In the genomic region with DNA sequence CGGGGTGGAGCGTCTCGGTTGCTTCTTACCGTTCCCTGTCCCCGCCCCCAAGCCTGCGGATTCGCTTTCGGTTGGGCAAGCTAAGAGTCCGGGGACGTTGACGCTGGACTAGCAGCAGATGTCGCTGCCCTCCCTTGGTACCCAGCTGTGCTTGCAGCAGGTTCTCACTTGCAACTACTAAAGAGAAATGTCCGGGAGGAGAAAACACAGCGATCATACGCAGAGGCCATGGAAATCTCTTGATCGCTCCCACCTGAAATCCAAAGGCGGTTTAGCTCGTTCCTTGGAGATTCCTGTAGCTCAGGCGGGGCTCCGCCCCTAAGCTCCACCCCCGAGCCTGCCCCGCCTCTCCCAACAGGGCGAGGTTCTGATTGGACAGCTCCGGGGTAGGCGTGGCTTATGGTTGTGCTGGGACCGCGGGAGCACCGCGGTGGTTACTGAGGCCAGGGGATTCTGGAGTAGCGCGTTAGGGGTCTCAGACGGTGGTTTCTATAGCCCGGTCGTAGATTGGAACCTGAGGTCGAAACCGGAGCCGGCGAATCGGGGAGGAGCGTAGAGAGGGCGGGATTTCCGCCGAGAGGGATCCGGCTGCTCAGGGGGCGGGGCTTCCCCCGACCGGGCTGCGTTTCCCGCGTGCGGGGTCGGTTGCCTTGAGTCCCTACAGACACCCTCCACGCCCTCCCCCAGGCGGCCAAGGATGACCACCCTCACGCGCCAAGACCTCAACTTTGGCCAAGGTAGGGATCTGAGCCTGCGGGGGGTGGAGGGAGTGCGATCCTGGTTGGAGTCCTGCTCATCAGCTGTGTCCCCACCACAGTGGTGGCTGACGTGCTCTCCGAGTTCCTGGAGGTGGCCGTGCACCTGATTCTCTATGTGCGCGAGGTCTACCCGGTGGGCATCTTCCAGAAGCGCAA, we compare ENCODE assay signal across 8 mouse cellular contexts. TPM values are rescaled to one million over a fixed set of nuclear protein-coding genes. Genes with fewer than 3 reads are reported as not detected.
DNase-seq lines count a peak whose midpoint lies in the region; ATAC-seq and TF ChIP-seq lines count a peak whose summit lies in the region.

No protein-coding gene starts in this region.

- H3K27ac ChIP-seq in hindbrain, embryonic 14.5 days, result peak overlapping the region; percentile 90

- H3K9ac ChIP-seq in hindbrain, embryonic 14.5 days, result peak overlapping the region; percentile 78

- H3K27me3 ChIP-seq in Patski, result no peaks in the 10 kb centered on the region
- H3K27me3 ChIP-seq in hindbrain, embryonic 14.5 days (ENCODE audit: control insufficient read depth, insufficient read depth, low read length), result no peaks in the 10 kb centered on the region; the same call in 1 of the 2 replicates

- in situ Hi-C loops in Patski (cut with MboI; ENCODE audit: low pct_unique_long_range_greater_than_20kb), result no loop called here

- H3K4me1 ChIP-seq in hindbrain, embryonic 14.5 days (replicated peaks; ENCODE audit: control insufficient read depth, insufficient read depth, low read length), result peaks cover 11% of the 10 kb centered on the region; the same call in 1 of the 2 replicates

- peak; percentile 57 for DNase-seq in Patski (ENCODE audit: low read depth, low spot score)
- DNase-seq in cerebellum, postnatal 14 days, result peak; percentile 96 to 97
- peak; percentile 91 for DNase-seq in frontal cortex, postnatal 25 days (ENCODE audit: low spot score in 2 of 2)
- peak; percentile 93 for DNase-seq in hindbrain, embryonic 14.5 days (ENCODE audit: low spot score)
- peak; percentile 94 for DNase-seq in layer of hippocampus, postnatal 36 days
- peak; percentile 98 for DNase-seq in lung, postnatal 36 days
- DNase-seq in retina, postnatal 1 day, result peak; percentile 95
- peak; percentile 89 to 95 for DNase-seq in urinary bladder, adult 18-20 months (ENCODE audit: low spot score in 2 of 2)

- POLR2A ChIA-PET in Patski (lab: Charles Lee), result interaction anchor here (0.8 to 2.8 kb wide), 3 partner anchors 10 to 25 kb away, joined by 7 to 21 read pairs (median 9); a partner anchor contains a TSS

- no peak for TF ChIP-seq CTCF in Patski (IDR thresholded peaks at IDR 0.05)

- no peaks in the 10 kb centered on the region for H3K9me3 ChIP-seq in hindbrain, embryonic 14.5 days (ENCODE audit: control insufficient read depth, low read length)

- under 1% methylated on average over 64 of the region's 65 CpGs for WGBS in hindbrain, embryonic 14.5 days

- ATAC-seq in Patski, result peak; percentile 82
- peak; percentile 94 for ATAC-seq in hindbrain, embryonic 14.5 days (ENCODE audit: low FRiP score)

- CTCF ChIA-PET in Patski (lab: Charles Lee), result interaction anchor here (0.8 to 6.8 kb wide), 13 partner anchors 10 to 52 kb away, joined by 3 to 76 read pairs (median 8); a partner anchor contains a TSS

- H3K4me2 ChIP-seq in hindbrain, embryonic 14.5 days (replicated peaks), result peak overlapping the region; percentile 95

- H3K36me3 ChIP-seq in hindbrain, embryonic 14.5 days (replicated peaks; ENCODE audit: control insufficient read depth, insufficient read depth), result peaks cover 20% of the 10 kb centered on the region

- peak overlapping the region; percentile 53 for H3K4me3 ChIP-seq in hindbrain, embryonic 14.5 days (replicated peaks; ENCODE audit: low read length)

RNA-seq across cellular contexts. Expression of a gene that starts 9.9 kb away (rescaled TPM):
- polyA plus RNA-seq in Patski (2021), result 0.30 TPM
- 16.9 and 17.4 TPM in 2 replicates for polyA plus RNA-seq in hindbrain, embryonic 14.5 days (2014; fragmentation: Nextera tagmentation; extraction: Ambion mirVana)
- total RNA-seq in layer of hippocampus, postnatal 36 days (2021), result 1 to 10 TPM; 1.3 to 1.6 TPM

RNA-seq across cellular contexts. Expression of a gene that starts 10.2 kb away (rescaled TPM):
- polyA plus RNA-seq in Patski (2021), result 46.0 TPM
- 114 and 124 TPM in 2 replicates for polyA plus RNA-seq in hindbrain, embryonic 14.5 days (2014; fragmentation: Nextera tagmentation; extraction: Ambion mirVana)
- total RNA-seq in layer of hippocampus, postnatal 36 days (2021), result 10 to 100 TPM; 14.5 to 15.6 TPM

RNA-seq across cellular contexts. Expression of a gene that starts 11.6 kb away (rescaled TPM):
- 68.4 TPM for polyA plus RNA-seq in Patski (2021)
- polyA plus RNA-seq in hindbrain, embryonic 14.5 days (2014; fragmentation: Nextera tagmentation; extraction: Ambion mirVana), result 18.1 and 18.3 TPM in 2 replicates
- total RNA-seq in layer of hippocampus, postnatal 36 days (2021), result 10 to 100 TPM; 28.5 to 29.1 TPM

RNA-seq across cellular contexts. Expression of a gene that starts 19.9 kb away (rescaled TPM):
- 29.7 TPM for polyA plus RNA-seq in Patski (2021)
- 98.6 and 101 TPM in 2 replicates for polyA plus RNA-seq in hindbrain, embryonic 14.5 days (2014; fragmentation: Nextera tagmentation; extraction: Ambion mirVana)
- total RNA-seq in layer of hippocampus, postnatal 36 days (2021), result 100 to 1,000 TPM; 132 to 136 TPM

RNA-seq across cellular contexts. Expression of a gene that starts 20.1 kb away (rescaled TPM):
- polyA plus RNA-seq in Patski (2021), result 20.9 TPM
- polyA plus RNA-seq in hindbrain, embryonic 14.5 days (2014; fragmentation: Nextera tagmentation; extraction: Ambion mirVana), result 13.1 and 14.0 TPM in 2 replicates
- 100 to 1,000 TPM in 1 of 2 experiments, 10 to 100 TPM in 1; 91.4 to 102 TPM for total RNA-seq in layer of hippocampus, postnatal 36 days (2021)

Comparison
In these comparisons a context has a peak if more than half of its experiments do, and no peak if none do; other contexts are left out.
1. Peak in every context shown above with its lines: DNase-seq, ATAC-seq, H3K4me3 ChIP-seq and H3K27ac ChIP-seq.
2. RNA of a gene that starts 9.9 kb away (polyA plus RNA-seq): 16.9 to 17.4 TPM in hindbrain, embryonic 14.5 days; 0.30 TPM in Patski (single experiment); every median in the first group is over 10 times any median in the second.